Mouse (Mus musculus) bone marrow macrophage, adult 2 months (primary cell): ENCODE results near the gene Hbb-bh1.

Experiments used
- CTCF ChIP-seq: IDR thresholded peaks from 2 replicates; pipeline ENCODE4 v1.5.1; 2012; ENCODE audit warnings: low read depth, mild to moderate bottlenecking, low read length, moderate library complexity
- POLR2A ChIP-seq: IDR thresholded peaks from 2 replicates; pipeline ENCODE4 v1.6.1; 2012; ENCODE audit warnings: mild to moderate bottlenecking, low read depth, low read length, borderline replicate concordance

DNA sequence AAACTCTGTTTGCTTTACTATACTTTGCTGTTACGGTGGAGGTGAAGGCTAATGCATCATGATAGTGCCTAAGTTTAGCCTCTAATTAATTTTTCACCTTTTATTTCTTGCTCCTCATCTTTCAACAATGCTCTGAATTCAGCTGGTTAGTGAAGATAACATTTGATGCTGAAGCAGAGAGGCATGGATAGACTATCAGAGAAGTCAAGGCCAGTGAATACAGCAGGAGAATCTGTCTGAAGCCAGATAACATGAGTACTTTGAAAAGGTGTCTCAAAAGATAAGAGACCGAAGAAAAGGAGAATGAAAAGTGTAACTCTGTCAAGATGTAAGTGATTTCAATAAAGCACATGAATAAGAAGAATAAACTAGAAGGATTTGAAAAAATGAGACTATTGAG, 34.1 kb upstream of the Hbb-bh1 start:
- TF ChIP-seq CTCF (no peak), POLR2A (no peak)
